Mouse (Mus musculus) cerebellum, adult 9-10 months (tissue): ENCODE results near the gene Ccl4.

Experiments
- DNase-seq: peaks from one replicate; pipeline ENCODE4 v3.0.0; 2022

Gene Ccl4

GRCm38 (mm10) chr11:83662204-83662603 is at the start of gene Ccl4:
Gene Ccl4, plus strand, starts transcription at chr11:83662584.
- DNase-seq = no peak

DNA sequence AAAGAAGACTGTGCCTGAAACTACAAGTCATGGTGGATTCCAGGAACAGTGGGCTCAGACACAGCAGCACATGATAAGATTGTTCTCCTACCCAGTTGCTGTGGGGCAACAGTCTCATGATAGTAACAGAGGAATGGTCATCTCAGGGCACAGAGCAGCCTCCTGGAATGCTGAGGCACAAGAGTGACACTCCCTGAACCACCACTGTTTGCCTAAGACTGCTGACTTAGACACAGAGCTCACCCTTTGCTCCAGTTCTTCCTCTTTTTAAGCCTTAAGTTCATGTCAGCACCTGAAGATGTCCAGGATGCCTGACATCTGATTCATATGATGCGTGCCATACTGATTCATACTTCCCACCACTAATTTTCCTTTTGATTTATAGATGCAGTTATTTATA is 45.8 kb upstream of the Ccl4 start:
- no peak for DNase-seq

GRCm38 (mm10) chr11:83618238-83618637 is 44.1 kb upstream of the Ccl4 start:
- no peak for DNase-seq

GRCm38 (mm10) chr11:83619037-83619436 is 43.3 kb upstream of the Ccl4 start:
- no peak for DNase-seq

- no peak for DNase-seq
Observed at GRCm38 (mm10) chr11:83623586-83623985, 38.8 kb upstream of the Ccl4 start.

DNA sequence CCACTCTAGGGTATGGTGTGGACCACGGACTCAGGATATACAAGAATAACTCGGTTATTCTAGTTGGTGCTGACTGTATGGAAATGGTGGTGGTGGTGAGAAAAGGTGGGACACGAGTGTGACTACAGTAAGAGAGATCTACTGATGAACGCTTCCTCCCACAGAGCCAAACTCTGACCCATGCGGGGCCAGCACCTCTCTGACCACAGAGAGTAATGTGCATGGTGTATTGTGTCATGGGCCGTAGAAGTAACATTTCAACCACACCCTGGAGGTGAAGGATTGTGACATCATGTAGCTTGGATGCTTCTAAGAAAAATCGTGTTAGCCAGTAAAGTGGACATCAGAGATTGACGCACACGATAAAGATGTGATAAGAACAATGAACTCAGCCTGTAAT is 33.6 kb upstream of the Ccl4 start:
- no peak for DNase-seq

- DNase-seq = no peak
Observed at GRCm38 (mm10) chr11:83630630-83631029, 31.8 kb upstream of the Ccl4 start.

DNA sequence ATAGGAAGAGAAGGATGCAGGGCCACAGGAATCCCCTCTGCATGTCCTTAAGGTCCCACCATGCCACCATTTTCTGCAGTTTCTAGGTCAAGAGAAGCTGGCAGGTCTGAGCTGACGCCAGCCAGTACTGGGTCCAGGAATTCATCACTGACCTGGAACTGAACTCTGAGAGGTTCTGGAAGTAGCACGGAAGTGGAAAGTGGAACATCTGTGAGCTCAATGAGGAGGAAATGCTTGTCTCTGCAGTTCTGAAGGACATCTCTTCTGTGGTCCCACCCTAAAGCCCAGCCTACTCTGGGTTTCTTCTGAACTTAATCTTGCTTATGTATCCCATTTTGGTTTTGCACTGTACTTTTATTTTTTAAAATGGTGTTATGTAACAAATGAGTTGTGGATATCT is 31.3 kb upstream of the Ccl4 start:
- DNase-seq = no peak

DNA sequence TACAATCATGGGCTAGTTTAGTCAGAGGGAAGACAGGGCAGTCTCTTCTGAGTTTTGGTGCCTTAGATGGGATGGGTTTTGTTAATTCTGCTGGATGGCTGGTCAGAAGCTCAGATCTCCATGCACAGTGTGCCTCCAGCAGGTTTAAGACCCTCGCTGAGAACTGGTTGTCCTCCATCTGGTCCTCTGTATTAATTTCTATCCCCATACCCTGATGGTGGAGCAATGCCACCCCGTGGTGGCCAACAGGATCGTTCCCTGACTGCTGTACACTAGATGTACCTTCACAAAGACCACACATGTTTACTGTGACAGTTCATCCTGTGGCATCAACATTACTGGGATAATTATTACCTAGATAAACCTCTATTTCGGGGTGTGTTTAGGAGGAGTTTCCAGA is 29.6 kb upstream of the Ccl4 start:
- no peak for DNase-seq

GRCm38 (mm10) chr11:83634425-83634824 is 28.0 kb upstream of the Ccl4 start:
- DNase-seq = no peak

GRCm38 (mm10) chr11:83634898-83635297 is 27.5 kb upstream of the Ccl4 start:
- DNase-seq = no peak

- no peak for DNase-seq
Observed at GRCm38 (mm10) chr11:83636742-83637235, 25.6 kb upstream of the Ccl4 start.

- no peak for DNase-seq
Observed at GRCm38 (mm10) chr11:83638934-83639333, 23.4 kb upstream of the Ccl4 start.

GRCm38 (mm10) chr11:83639533-83639932 is 22.9 kb upstream of the Ccl4 start:
- DNase-seq = no peak

DNA sequence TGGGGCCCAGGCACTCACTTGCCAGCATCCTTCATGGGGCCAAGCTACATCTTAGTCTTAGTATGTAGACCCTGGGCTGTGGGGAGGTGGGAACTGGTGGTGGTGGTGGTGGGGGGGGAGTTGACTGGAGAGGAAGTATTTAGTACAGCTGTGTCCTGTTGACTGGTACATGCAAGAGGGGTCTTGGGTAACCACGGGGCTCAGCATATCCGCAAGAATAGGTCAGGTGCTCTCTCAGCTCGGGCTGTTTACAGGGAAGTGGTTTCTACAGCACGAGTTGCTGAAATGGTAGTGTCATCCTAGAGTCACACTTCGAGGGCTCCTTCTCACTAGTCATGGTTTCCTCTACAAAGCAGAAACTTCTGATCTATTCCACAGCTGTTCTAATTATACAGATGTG is 22.2 kb upstream of the Ccl4 start:
- DNase-seq = no peak

GRCm38 (mm10) chr11:83641216-83641615 is 21.2 kb upstream of the Ccl4 start:
- no peak for DNase-seq

GRCm38 (mm10) chr11:83645521-83645920 is 16.9 kb upstream of the Ccl4 start, which contains the start of gene Rpl9-ps1:
Gene Rpl9-ps1, minus strand, starts transcription at chr11:83645621.
- DNase-seq = no peak

DNA sequence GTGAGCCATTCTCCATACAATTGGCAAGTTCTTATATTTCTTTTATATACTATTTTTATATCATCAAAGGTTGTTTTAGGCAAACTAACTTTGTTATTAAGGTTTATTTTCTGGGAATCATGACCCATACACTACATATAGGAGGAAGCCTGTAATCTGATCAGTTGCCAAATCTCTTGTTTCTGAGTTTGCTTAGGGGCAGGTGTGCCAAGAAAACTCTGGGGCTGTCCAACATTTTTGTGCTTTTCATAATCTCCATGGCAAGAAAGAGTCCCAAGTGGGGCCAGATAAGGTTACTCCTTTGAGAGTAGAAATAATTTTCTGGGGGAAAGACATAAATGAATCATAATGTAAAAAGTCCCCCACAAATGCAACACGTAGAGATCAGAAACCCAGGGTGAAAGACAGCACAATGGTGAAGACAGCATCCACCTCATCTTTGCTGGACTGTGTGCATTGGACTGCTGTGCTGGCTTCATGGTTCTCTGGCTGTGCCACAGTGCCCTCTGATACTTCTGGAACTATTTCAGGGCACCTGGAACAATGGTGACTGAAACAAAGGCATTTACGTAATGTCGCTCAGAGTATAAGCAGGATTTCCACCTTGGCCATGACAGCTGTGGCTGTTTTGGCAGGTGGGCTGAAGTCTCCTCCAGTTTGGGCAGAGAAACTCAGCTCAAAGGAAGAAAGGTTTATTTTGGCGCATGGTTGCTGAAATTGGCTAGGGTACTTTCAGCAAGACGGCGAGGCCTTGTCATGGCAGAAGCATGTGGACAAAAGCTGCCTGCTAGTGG is 15.8 kb upstream of the Ccl4 start:
- no peak for DNase-seq

GRCm38 (mm10) chr11:83649305-83649841 is 13.0 kb upstream of the Ccl4 start, which contains the start of gene Ccl3:
Gene Ccl3, minus strand, starts transcription at chr11:83649355.
- DNase-seq = no peak

DNA sequence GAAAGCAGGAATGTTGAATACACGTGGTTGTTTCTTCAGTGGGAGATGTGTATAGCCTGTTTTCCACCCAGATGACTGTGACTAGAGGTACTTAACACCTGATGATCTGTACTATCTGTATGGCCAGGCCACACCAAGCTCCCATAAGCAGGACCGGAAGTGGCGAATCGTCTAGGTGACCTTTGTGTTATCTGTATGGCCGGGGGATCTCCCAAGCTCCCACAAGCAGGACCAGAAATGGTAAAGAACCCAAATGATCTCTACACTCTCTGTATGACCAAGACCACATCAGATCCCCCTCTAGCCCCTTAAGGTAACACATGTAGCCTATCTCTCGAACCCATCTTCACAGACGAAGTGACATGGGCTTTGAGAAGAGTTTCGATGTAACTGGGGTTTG is 7.8 kb upstream of the Ccl4 start:
- DNase-seq = no peak

DNA sequence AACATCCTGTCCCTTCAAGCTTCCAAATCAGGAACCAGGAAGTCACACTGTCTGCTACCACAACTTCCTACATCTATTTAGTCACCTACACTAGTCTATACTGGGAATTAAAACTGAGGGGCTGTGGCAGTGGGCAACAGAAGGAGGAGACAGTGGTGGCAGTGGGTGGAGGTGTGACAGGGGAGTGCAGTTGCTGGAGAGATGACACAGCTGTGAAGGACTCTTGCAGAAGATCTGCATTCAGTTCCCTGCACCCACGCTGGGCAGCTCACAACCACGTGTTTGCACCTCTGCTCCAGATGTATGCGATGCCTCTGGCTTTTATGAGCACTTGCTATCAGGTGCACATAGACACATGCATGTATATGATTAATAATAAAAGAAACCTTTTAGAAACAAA is 4.9 kb upstream of the Ccl4 start:
- DNase-seq = no peak

GRCm38 (mm10) chr11:83658797-83659196 is 3.6 kb upstream of the Ccl4 start:
- no peak for DNase-seq

DNA sequence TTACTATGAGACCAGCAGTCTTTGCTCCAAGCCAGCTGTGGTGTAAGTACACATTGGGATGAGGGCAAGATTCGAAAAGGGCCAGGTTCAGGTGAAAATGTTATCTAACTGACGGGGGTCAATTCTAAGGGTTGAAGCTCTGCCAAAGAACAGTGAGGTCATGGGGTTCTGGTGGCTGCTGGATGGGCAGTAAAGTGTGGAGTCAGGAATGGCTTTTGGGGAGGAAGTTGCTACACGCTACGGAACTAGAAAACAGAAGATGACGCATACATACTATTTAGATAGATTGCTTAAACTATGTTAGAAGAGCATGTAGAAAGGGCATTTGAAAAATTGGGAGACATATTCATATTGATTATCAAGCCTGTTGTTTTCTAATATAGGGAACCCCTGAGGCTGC is 1.1 kb downstream of the Ccl4 start:
- no peak for DNase-seq

DNA sequence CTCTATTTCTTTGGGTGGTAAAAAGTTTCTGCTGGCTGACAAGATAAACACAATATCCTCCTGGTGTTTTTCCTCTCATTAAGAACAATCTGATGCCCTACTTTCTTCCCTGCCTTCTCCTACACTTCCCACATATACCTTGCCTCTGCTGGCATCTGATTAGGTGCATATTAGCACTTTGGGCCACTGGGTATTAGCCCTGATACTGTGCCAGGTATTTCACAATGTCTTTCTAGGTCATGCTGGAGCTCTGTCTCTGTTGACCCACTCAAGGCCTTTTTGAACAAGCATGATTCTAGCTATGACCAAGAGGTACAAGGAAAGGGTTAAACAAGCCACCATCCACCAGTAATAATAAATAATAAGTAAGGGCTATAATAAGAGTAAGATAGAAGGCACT is 9.4 kb downstream of the Ccl4 start:
- peak; percentile 8 for DNase-seq

DNA sequence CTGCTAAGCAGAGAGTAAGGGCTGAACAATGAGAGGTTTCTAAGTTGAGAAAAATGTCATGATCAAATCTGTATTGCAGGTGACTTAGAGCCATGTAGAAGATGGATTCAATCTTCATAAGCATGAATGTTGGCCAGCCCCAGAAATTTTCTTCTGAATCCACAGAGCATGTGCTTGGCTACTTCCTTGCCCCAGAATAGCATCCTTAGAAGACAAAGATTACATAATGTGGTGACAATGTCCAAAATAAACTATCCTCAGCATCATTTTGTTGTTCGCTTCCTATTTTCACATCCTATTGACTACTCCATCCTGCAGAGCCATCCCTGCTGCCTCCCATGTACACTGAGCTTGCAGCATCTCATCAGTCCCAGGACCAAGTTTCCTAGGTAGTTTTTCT is 13.3 kb downstream of the Ccl4 start:
- no peak for DNase-seq
